Mouse (Mus musculus) inflammation-experienced regulatory T-cells, adult 6 months (primary cell): ENCODE measurements around the gene Ankrd44. TPM values are rescaled to one million over a fixed set of nuclear protein-coding genes. Genes with fewer than 3 reads are reported as not detected.

ENCODE experiments used
- ATAC-seq: one replicate; pipeline ENCODE4 v1.8.0; 2017
- polyA plus RNA-seq, 3 experiments: library from polyadenylated mRNA; unstranded; fragments of 100-300 nt; shearing (Covaris generic); gene quantifications; one replicate each; pipeline ENCODE4 v1.2.1; 2017

The Ankrd44 gene
- polyA plus RNA-seq, 3 experiments from 2014 or later = 141 to 193 (median 187) TPM

GRCm38 (mm10) chr1:54809098-54809490 lies 117.1 kb downstream of the Ankrd44 start:
- ATAC-seq = no peak

GRCm38 (mm10) chr1:54808401-54809097 lies 117.6 kb downstream of the Ankrd44 start:
- ATAC-seq = no peak

GRCm38 (mm10) chr1:54807832-54808231 lies 118.4 kb downstream of the Ankrd44 start:
- no peak for ATAC-seq

- no peak for ATAC-seq
These were observed 119.9 kb downstream of the Ankrd44 start for GRCm38 (mm10) chr1:54806116-54806850.

GRCm38 (mm10) chr1:54804406-54804805 lies 121.8 kb downstream of the Ankrd44 start:
- no peak for ATAC-seq

- ATAC-seq = no peak
These were observed 123.5 kb downstream of the Ankrd44 start for GRCm38 (mm10) chr1:54802703-54803102.

- no peak for ATAC-seq
These were observed 124.9 kb downstream of the Ankrd44 start for GRCm38 (mm10) chr1:54801256-54801655.

- ATAC-seq = no peak
These were observed 126.8 kb downstream of the Ankrd44 start for GRCm38 (mm10) chr1:54799421-54799820.

- ATAC-seq = no peak
These were observed 127.8 kb downstream of the Ankrd44 start for GRCm38 (mm10) chr1:54798415-54798814.

GRCm38 (mm10) chr1:54794709-54795108 lies 131.5 kb downstream of the Ankrd44 start:
- no peak for ATAC-seq

- ATAC-seq = no peak
These were observed 134.8 kb downstream of the Ankrd44 start for GRCm38 (mm10) chr1:54791406-54791805.

GRCm38 (mm10) chr1:54789327-54789960 lies 136.7 kb downstream of the Ankrd44 start:
- no peak for ATAC-seq

GRCm38 (mm10) chr1:54788337-54788736 lies 137.8 kb downstream of the Ankrd44 start:
- ATAC-seq = no peak

- no peak for ATAC-seq
These were observed 148.0 kb downstream of the Ankrd44 start for GRCm38 (mm10) chr1:54778151-54778550.

- no peak for ATAC-seq
These were observed 149.1 kb downstream of the Ankrd44 start for GRCm38 (mm10) chr1:54777104-54777503.

GRCm38 (mm10) chr1:54776116-54776515 lies 150.1 kb downstream of the Ankrd44 start:
- no peak for ATAC-seq

- no peak for ATAC-seq
These were observed 153.3 kb downstream of the Ankrd44 start for GRCm38 (mm10) chr1:54772843-54773242.

- no peak for ATAC-seq
These were observed 154.7 kb downstream of the Ankrd44 start for GRCm38 (mm10) chr1:54771471-54771870.

- ATAC-seq = no peak
These were observed 159.0 kb downstream of the Ankrd44 start for GRCm38 (mm10) chr1:54767221-54767620.

GRCm38 (mm10) chr1:54765632-54766238 lies 160.5 kb downstream of the Ankrd44 start:
- no peak for ATAC-seq

- ATAC-seq = no peak
These were observed 163.9 kb downstream of the Ankrd44 start for GRCm38 (mm10) chr1:54762216-54762807.

- ATAC-seq = no peak
These were observed 166.3 kb downstream of the Ankrd44 start for GRCm38 (mm10) chr1:54759841-54760240.

GRCm38 (mm10) chr1:54757291-54757690 lies 168.9 kb downstream of the Ankrd44 start:
- no peak for ATAC-seq
